Mouse (Mus musculus): ENCODE data around the gene Fgd6.

GRCm38 (mm10) chr10:94080740-94081139, 44.9 kb downstream of the Fgd6 start:
- TF ChIP-seq CTCF (IDR thresholded peaks at IDR 0.05; ENCODE audit: extremely low read depth, insufficient read length, insufficient replicate concordance, low read depth, low read length), result no peak
- TF ChIP-seq POLR2A (IDR thresholded peaks at IDR 0.05; ENCODE audit: low read depth, low read length), result no peak
